Mouse (Mus musculus): Measurements from ENCODE around the gene Kctd15. TPM values are rescaled to one million over a fixed set of nuclear protein-coding genes. Genes with fewer than 3 reads are reported as not detected.
A peak's percentile ranks its signal among the peaks of the same experiment; 100 is the strongest.

The Kctd15 gene
- total RNA-seq (2022), result 10 to 100 TPM; 55.6 to 60.8 (median 58.6) TPM

GRCm38 (mm10) chr7:34656632-34657031 is at the start of gene Kctd15:
Kctd15 (minus strand) TSS chr7:34656732.
- DNase-seq (ENCODE audit: low spot score in 2 of 2), result no peak

DNA sequence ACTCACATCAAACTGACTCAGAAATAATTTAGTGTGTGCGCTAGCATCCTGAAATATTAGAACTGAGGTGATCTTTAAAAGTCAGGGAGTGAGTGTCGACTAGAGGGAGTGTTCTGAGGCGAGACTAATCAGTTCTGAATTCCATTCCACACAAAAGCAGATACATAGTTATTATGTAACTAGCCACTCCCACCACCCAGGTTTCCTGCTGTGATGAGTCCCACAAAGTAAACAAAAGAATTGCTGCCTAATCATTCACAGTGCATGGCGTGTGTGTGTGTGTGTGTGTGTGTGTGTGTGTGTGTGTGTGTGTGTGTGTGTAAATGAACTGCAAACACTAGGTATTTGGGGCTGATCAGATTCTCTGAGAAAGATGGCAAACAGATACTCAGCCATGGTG is 47.9 kb upstream of the Kctd15 start:
- no peak for DNase-seq (ENCODE audit: low spot score in 2 of 2)

- no peak for DNase-seq (ENCODE audit: low spot score in 2 of 2)
These were observed 46.9 kb upstream of the Kctd15 start for GRCm38 (mm10) chr7:34703437-34703836.

GRCm38 (mm10) chr7:34702718-34703351 is 46.3 kb upstream of the Kctd15 start:
- DNase-seq (ENCODE audit: low spot score in 2 of 2), result no peak

DNA sequence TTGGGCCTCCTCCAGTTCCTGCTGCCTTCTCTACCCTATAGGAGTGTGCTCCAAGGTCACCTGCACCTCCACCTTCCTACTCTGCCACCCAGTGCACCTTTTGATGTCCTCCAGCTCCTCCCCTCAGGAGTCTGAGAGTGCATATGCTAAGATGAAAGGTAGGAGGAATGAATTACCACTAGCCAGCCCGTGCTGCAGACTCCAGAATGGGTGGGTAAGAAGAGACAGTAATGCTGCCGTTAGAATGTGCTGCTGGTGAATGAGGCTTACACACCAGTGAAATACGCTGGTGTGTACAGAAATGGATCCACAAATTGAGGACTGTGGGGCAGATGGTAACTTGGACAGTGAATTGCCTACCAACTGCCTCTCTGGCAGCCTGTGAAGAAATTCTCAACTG is 43.4 kb upstream of the Kctd15 start:
- no peak for DNase-seq (ENCODE audit: low spot score in 2 of 2)

- DNase-seq (ENCODE audit: low spot score in 2 of 2), result no peak
These were observed 41.7 kb upstream of the Kctd15 start for GRCm38 (mm10) chr7:34698221-34698620.

- DNase-seq (ENCODE audit: low spot score in 2 of 2), result no peak
These were observed 39.6 kb upstream of the Kctd15 start for GRCm38 (mm10) chr7:34696086-34696485.

- no peak for DNase-seq (ENCODE audit: low spot score in 2 of 2)
These were observed 38.4 kb upstream of the Kctd15 start for GRCm38 (mm10) chr7:34694898-34695297.

GRCm38 (mm10) chr7:34693916-34694315 is 37.4 kb upstream of the Kctd15 start:
- no peak for DNase-seq (ENCODE audit: low spot score in 2 of 2)

DNA sequence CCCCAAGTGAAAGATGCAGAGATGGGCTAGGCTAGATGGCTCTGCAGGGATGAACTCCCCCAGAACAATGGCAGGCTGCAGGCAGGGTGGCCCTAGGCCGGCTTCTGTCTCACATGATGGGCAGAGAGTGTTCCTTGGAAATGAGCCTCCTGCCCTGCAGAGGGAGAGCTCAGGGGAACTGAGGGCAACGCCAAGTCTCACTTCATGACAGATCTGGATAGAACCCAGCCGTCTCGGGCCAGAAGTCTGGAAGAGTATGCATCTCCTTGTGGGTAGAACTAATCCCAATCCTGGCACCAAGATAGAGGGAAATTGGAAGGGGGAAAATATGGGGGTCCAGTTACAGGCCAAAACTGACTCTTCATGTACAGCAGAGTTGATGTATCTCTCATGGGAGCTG is 36.5 kb upstream of the Kctd15 start:
- DNase-seq (ENCODE audit: low spot score in 2 of 2), result no peak

DNA sequence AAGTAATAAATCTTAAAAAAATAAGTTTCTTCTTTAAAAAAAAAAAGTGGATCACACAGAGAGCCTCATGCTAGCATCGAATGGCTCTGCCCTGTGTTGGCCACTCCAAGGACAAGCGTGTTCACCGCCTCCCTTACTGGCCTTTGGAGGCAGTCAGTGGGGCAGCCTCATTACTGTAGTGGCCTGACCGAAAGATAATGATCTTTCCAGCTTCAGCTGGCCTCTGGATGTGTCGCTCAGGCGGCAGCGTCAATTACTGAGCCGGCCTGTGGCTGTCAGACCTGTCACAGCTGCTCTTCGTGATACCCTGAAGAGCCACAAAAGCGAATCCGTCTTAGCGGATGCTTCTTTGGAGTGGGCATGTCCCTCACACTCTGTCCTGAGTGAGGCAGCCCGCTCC is 33.6 kb upstream of the Kctd15 start:
- no peak for DNase-seq (ENCODE audit: low spot score in 2 of 2)

DNA sequence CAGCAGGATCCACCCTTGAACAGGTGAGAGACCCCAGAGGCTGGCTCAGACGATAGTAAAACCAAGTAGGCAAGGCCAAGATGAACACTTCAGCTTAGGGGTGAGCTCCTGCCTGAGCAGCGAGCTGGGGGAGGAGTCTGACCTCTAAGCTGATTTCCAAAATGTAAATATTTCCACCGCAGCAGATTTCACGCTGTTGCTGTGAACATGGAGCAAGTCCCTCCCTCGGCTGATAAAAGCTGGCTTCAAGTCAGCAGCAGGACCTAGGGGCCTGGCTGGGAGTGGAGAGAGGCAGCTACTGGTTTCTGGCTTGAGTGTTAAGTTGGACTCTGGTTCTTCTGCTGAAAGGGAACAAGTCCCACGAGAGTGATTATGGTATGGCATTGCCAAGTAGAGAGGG is 32.5 kb upstream of the Kctd15 start:
- no peak for DNase-seq (ENCODE audit: low spot score in 2 of 2)

GRCm38 (mm10) chr7:34685801-34686200 is 29.3 kb upstream of the Kctd15 start:
- no peak for DNase-seq (ENCODE audit: low spot score in 2 of 2)

GRCm38 (mm10) chr7:34685176-34685575 is 28.6 kb upstream of the Kctd15 start:
- DNase-seq (ENCODE audit: low spot score in 2 of 2), result no peak

DNA sequence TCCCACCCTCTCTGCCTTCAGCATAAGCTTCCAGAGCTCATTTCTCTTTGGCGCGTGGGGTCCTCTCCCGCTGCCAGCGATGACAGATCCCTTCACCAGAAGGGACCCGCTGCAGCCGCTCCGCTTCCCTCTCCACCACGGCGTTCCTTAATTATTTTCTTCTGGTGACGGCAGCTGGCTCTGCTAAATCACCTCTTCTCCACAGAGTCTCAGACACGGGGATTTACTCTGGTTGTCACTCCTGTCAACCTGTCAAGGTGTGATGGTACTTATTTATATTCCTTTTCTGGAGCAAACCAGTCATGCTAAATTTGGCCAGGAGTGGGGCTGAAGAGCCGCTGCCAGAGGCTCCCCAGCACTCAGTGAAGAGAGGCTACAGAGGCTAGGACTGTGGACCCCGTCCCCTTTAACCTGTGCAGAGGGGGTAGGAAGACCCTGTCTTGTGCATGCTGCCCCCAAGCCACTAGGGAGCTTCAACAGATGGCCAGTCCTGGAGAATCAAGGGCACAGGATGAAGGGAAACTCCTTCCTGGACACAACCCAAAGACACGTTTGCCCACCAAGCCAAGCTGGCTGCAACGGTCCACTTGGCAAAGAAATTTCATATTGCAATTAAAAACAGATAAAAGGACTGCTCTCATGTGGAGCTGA is 24.4 kb upstream of the Kctd15 start:
- no peak for DNase-seq (ENCODE audit: low spot score in 2 of 2)

- no peak for DNase-seq (ENCODE audit: low spot score in 2 of 2)
These were observed 23.4 kb upstream of the Kctd15 start for GRCm38 (mm10) chr7:34679886-34680285.

DNA sequence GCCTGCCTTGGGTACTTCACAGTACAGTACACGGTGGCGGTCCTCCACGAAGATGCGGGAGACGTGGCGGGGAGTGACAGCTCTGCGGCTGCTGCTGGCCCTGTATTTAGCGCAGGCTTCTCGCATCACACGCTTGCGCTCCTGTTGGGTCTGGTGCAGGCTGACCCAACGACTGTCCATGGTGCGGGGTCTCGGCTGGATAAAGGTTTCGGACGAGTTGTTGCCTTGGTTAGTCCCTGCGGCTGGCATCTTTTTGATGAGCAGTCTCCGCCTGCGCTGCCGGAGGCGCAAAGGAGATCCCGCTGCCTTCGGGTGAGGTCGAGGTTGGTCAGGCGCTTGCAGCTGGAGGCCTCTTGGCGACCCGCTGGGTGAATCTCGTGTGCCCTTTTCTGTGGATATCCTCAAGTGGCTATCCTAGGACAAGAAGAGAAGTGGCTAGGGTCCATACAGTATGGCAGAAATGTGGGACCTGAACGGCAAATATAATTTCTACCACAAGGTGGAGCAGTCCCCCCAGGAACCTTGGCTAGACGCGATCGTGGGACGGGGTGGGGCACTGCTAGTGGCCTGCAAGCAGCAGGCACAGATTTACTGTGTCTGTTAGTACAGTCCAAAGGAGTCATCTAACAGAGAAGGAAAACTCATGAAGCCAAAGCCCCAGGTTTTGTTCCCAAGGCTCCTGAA is 19.4 kb upstream of the Kctd15 start:
- peak; percentile 52 to 53 for DNase-seq (ENCODE audit: low spot score in 2 of 2)

DNA sequence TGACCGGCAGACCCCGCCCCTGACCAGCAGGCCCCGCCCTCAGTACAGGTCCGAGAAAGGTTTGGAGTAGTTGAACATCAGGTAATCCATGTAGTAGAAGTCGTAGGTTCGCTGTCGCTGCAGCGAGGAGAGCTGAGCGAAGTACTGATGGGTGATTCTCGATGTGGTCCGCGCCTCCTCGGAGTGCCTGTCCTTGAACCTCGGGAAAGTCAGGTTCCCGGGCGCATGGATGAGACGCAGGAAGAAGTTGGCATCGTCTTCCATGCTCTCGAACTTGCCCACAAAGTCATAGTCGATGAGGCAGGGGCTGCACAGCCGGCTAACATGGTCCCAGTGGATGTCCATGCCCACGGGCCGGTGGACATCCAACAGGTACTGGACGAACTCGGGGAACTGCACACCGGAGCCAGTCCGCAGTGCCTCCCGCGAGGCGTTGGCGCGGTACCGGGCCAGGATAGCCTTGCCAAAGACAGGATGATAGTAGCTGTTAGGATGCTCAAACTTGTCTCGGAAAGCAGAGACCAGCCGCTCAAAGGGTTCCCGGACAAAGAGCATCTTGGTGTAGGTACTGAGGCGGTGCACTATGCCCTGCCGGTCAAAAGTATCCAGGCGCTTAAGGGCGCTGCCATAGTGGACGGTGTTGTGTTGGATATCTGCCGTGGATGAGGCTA is 18.7 kb upstream of the Kctd15 start:
- DNase-seq (ENCODE audit: low spot score in 2 of 2), result no peak

- DNase-seq (ENCODE audit: low spot score in 2 of 2), result no peak
These were observed 16.4 kb upstream of the Kctd15 start for GRCm38 (mm10) chr7:34672916-34673315.

- DNase-seq (ENCODE audit: low spot score in 2 of 2), result peak; percentile 75 to 77
These were observed 15.4 kb upstream of the Kctd15 start for GRCm38 (mm10) chr7:34671911-34672310.

DNA sequence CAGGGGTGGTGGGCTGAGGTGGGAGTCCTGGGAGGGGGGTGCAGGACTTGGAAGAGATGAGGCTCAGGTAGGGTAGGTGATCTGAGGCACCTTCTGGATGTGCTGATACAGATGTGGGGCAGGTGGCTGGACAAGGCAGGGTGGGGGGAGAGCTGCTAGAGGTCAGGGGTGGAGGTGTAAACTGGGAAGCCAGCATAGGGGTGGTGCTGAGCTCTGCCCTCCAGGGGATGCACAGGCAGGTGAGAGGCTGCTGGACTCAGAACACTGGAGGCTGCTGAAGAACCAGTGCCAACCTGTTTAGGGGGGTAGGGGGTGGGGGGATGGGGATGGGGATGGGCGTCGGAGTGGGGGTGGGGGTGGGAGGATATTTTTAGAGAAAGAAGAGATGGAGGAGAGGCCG is 14.2 kb upstream of the Kctd15 start:
- no peak for DNase-seq (ENCODE audit: low spot score in 2 of 2)

- no peak for DNase-seq (ENCODE audit: low spot score in 2 of 2)
These were observed 12.8 kb upstream of the Kctd15 start for GRCm38 (mm10) chr7:34669336-34669735.
